Mouse (Mus musculus): ENCODE measurements at regions not wholly inside any gene's neighbourhood (a gene's known extent, or its start where the extent isn't known, plus 50 kb on each side); places are given as distances from the start of the nearest gene placed in this dataset.

DNA sequence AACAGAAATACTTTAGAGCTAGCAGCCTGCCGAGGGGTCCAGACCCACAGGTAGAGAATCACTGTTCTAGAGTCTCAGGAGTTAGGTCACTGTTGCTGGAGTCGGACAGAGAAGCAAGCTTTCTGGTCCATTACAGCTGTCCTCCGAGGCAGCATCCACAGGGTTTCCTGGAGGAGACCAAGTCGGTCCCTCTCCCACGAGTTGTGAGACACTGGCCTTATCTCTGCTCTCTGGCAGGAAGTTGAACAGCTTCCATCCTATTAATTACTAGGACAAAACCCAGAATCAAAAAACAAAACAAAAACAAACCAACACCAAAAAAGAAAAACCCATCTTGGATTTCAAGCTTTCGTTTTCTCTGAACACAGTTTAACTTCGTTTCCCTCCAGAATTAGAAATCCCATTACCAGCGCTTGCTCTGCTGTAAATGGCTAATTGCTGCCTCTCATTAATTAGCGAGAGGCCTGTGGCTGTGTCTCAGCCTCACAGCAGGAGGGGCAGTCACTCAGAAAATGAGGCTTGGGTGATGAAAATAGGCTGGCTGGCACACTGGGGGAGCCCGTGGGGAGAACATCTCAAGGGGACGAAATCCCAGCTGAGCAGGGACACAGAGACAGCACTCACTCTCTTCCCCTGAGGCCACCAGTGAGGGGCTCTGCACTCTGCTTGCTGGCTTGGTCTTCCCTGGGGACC is 201.3 kb downstream of the Adgrd1 start:
- no peak for TF ChIP-seq CTCF (IDR thresholded peaks at IDR 0.05; ENCODE audit: borderline replicate concordance, extremely low read depth, insufficient read depth, insufficient read length)
- TF ChIP-seq POLR2A (IDR thresholded peaks at IDR 0.05; ENCODE audit: borderline replicate concordance, extremely low read depth, insufficient read depth, insufficient read length, poor library complexity, severe bottlenecking), result no peak
- DNase-seq (ENCODE audit: low read depth), result peak; percentile 87

GRCm38 (mm10) chr5:129298646-129299455 is 202.2 kb upstream of the Sfswap start:
- TF ChIP-seq CTCF (IDR thresholded peaks at IDR 0.05; ENCODE audit: borderline replicate concordance, extremely low read depth, insufficient read depth, insufficient read length) (no peak), POLR2A (IDR thresholded peaks at IDR 0.05; ENCODE audit: borderline replicate concordance, extremely low read depth, insufficient read depth, insufficient read length, poor library complexity, severe bottlenecking) (no peak)
- no peak for DNase-seq (ENCODE audit: low read depth)

- TF ChIP-seq CTCF (IDR thresholded peaks at IDR 0.05; ENCODE audit: borderline replicate concordance, extremely low read depth, insufficient read depth, insufficient read length), result no peak
- TF ChIP-seq POLR2A (IDR thresholded peaks at IDR 0.05; ENCODE audit: borderline replicate concordance, extremely low read depth, insufficient read depth, insufficient read length, poor library complexity, severe bottlenecking), result no peak
- DNase-seq (ENCODE audit: low read depth), result no peak
Measured at GRCm38 (mm10) chr5:129299456-129299765, 201.6 kb upstream of the Sfswap start.

GRCm38 (mm10) chr5:129300423-129300822 is 200.6 kb upstream of the Sfswap start:
- DNase-seq (ENCODE audit: low read depth), result no peak
- TF ChIP-seq CTCF (IDR thresholded peaks at IDR 0.05; ENCODE audit: borderline replicate concordance, extremely low read depth, insufficient read depth, insufficient read length) (no peak), POLR2A (IDR thresholded peaks at IDR 0.05; ENCODE audit: borderline replicate concordance, extremely low read depth, insufficient read depth, insufficient read length, poor library complexity, severe bottlenecking) (no peak)

GRCm38 (mm10) chr5:129315626-129316025 is 185.4 kb upstream of the Sfswap start:
- no peak for DNase-seq (ENCODE audit: low read depth)
- no peak for TF ChIP-seq CTCF (IDR thresholded peaks at IDR 0.05; ENCODE audit: borderline replicate concordance, extremely low read depth, insufficient read depth, insufficient read length)
- no peak for TF ChIP-seq POLR2A (IDR thresholded peaks at IDR 0.05; ENCODE audit: borderline replicate concordance, extremely low read depth, insufficient read depth, insufficient read length, poor library complexity, severe bottlenecking)

DNA sequence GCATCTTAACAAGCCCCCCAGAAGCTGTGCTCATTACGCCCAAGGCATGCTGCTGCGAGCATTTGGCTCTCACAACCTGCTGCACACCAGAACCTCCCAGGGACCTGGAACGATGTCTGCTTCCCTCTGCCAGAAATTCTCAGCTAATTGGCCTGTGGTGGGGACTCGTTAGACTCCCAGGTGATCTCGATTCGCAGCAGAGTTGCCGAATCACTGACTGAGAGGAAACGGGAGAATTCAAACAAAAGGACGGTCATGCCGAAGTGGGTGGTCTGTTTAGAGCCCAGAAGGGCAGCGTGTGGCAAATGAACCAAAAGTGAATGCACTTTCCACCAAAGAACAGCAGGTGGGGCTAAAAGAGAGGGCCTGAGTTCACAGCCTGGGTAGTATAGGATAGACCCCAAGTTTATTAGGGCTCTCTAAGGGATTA is 169.9 kb upstream of the Sfswap start:
- DNase-seq (ENCODE audit: low read depth), result peak; percentile 86
- peak; percentile 46; the same call in 1 of the 2 replicates for TF ChIP-seq CTCF (IDR thresholded peaks at IDR 0.05; ENCODE audit: borderline replicate concordance, extremely low read depth, insufficient read depth, insufficient read length)
- TF ChIP-seq POLR2A (IDR thresholded peaks at IDR 0.05; ENCODE audit: borderline replicate concordance, extremely low read depth, insufficient read depth, insufficient read length, poor library complexity, severe bottlenecking), result no peak

GRCm38 (mm10) chr5:129332014-129332413 is 169.0 kb upstream of the Sfswap start:
- DNase-seq (ENCODE audit: low read depth), result no peak
- TF ChIP-seq CTCF (IDR thresholded peaks at IDR 0.05; ENCODE audit: borderline replicate concordance, extremely low read depth, insufficient read depth, insufficient read length) (peak; percentile 28; the same call in 1 of the 2 replicates), POLR2A (IDR thresholded peaks at IDR 0.05; ENCODE audit: borderline replicate concordance, extremely low read depth, insufficient read depth, insufficient read length, poor library complexity, severe bottlenecking) (no peak)

- no peak for TF ChIP-seq POLR2A (IDR thresholded peaks at IDR 0.05; ENCODE audit: borderline replicate concordance, extremely low read depth, insufficient read depth, insufficient read length, poor library complexity, severe bottlenecking)
- no peak for TF ChIP-seq CTCF (IDR thresholded peaks at IDR 0.05; ENCODE audit: borderline replicate concordance, extremely low read depth, insufficient read depth, insufficient read length)
- DNase-seq (ENCODE audit: low read depth), result peak; percentile 53
Measured at GRCm38 (mm10) chr5:129338511-129338910, 162.5 kb upstream of the Sfswap start.

DNA sequence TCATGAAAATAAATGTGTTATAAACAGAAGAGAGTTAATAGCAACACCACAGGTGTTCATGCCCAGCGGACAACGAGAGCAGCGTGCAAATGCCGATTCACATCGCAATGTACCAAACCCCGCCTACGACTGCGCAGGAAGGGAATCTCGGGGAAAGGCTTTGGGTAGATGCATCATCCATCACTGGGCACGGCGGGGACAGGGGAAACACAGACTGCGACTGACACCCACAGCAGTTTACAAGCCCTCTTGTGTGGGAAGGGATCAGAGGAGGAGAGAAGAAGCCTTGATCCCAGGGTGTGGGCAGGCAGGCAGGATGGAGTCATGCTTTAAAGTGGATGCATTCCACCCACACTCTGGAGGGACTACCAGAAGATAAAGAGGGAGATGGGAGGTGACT is 157.0 kb upstream of the Sfswap start:
- TF ChIP-seq CTCF (IDR thresholded peaks at IDR 0.05; ENCODE audit: borderline replicate concordance, extremely low read depth, insufficient read depth, insufficient read length) (no peak), POLR2A (IDR thresholded peaks at IDR 0.05; ENCODE audit: borderline replicate concordance, extremely low read depth, insufficient read depth, insufficient read length, poor library complexity, severe bottlenecking) (no peak)
- no peak for DNase-seq (ENCODE audit: low read depth)

GRCm38 (mm10) chr5:129350024-129350423 is 151.0 kb upstream of the Sfswap start:
- no peak for DNase-seq (ENCODE audit: low read depth)
- TF ChIP-seq POLR2A (IDR thresholded peaks at IDR 0.05; ENCODE audit: borderline replicate concordance, extremely low read depth, insufficient read depth, insufficient read length, poor library complexity, severe bottlenecking), result no peak
- TF ChIP-seq CTCF (IDR thresholded peaks at IDR 0.05; ENCODE audit: borderline replicate concordance, extremely low read depth, insufficient read depth, insufficient read length), result no peak

- peak; percentile 39 for DNase-seq (ENCODE audit: low read depth)
- TF ChIP-seq POLR2A (IDR thresholded peaks at IDR 0.05; ENCODE audit: borderline replicate concordance, extremely low read depth, insufficient read depth, insufficient read length, poor library complexity, severe bottlenecking) (no peak), CTCF (IDR thresholded peaks at IDR 0.05; ENCODE audit: borderline replicate concordance, extremely low read depth, insufficient read depth, insufficient read length) (no peak)
Measured at GRCm38 (mm10) chr5:129353549-129353948, 147.5 kb upstream of the Sfswap start.

Data from brain, embryonic 14.5 days (tissue).